Mouse (Mus musculus) limb, embryonic 14.5 days (tissue): Measurements from ENCODE around the gene Adh7. TPM values are rescaled to one million over a fixed set of nuclear protein-coding genes. Genes with fewer than 3 reads are reported as not detected.
A peak's percentile ranks its signal among the peaks of the same experiment; 100 is the strongest.

Experiments
- ATAC-seq: fragments of 200-750 bp; cut with Nextera tagmentation; 2 replicates; pipeline ENCODE4 v1.8.0; 2017; ENCODE audit warnings: low read depth, moderate number of reproducible peaks, moderate TSS enrichment; ENCODE audit not compliant: low FRiP score
- DNase-seq: peaks from one replicate; pipeline ENCODE4 v3.0.0-alpha.2; 2015; ENCODE audit warnings: low spot score
- H3K27ac ChIP-seq: fragments of 300-500 bp; sonication (generic); replicated peaks from 2 replicates; pipeline ENCODE4 v1.5.1; 2014; ENCODE audit warnings: low read depth, mild to moderate bottlenecking, low read length, moderate library complexity, mixed read lengths
- H3K27me3 ChIP-seq: fragments of 300-500 bp; sonication (generic); 2 replicates; pipeline ENCODE4 v1.6.1; 2014; ENCODE audit warnings: low read length, mixed read lengths; ENCODE audit not compliant: control insufficient read depth, insufficient read depth
- H3K36me3 ChIP-seq: fragments of 300-500 bp; sonication (generic); 2 replicates; pipeline ENCODE4 v1.6.1; 2014; ENCODE audit warnings: mild to moderate bottlenecking, low read length, moderate library complexity, mixed read lengths; ENCODE audit not compliant: control insufficient read depth, insufficient read depth
- H3K4me1 ChIP-seq: fragments of 300-500 bp; sonication (generic); 2 replicates; pipeline ENCODE4 v1.6.1; 2014; ENCODE audit warnings: antibody characterized with exemption, low read length, mixed read lengths; ENCODE audit not compliant: control insufficient read depth, insufficient read depth
- H3K4me2 ChIP-seq: fragments of 300-500 bp; sonication (generic); replicated peaks from 2 replicates; pipeline ENCODE4 v1.6.1; 2014; ENCODE audit warnings: low read depth, mild to moderate bottlenecking, low read length, moderate library complexity; ENCODE audit not compliant: severe bottlenecking
- H3K4me3 ChIP-seq: fragments of 300-500 bp; sonication (generic); replicated peaks from 2 replicates; pipeline ENCODE4 v1.5.1; 2014; ENCODE audit warnings: low read length
- H3K9ac ChIP-seq: fragments of 300-500 bp; sonication (generic); 2 replicates; pipeline ENCODE4 v1.6.1; 2014; ENCODE audit warnings: mild to moderate bottlenecking, low read depth, low read length, moderate library complexity; ENCODE audit not compliant: severe bottlenecking
- H3K9me3 ChIP-seq: fragments of 300-500 bp; sonication (generic); 2 replicates; pipeline ENCODE4 v1.6.1; 2016; ENCODE audit warnings: low read length; ENCODE audit not compliant: control insufficient read depth
- POLR2A ChIP-seq: fragments of 200-500 bp; IDR thresholded peaks from 2 replicates; pipeline ENCODE4 v1.8.0; 2012; ENCODE audit warnings: inconsistent platforms, mild to moderate bottlenecking, moderate library complexity, borderline replicate concordance; ENCODE audit not compliant: insufficient read depth, insufficient read length; ENCODE audit errors: extremely low read depth
- WGBS: fragments of 180-500 bp; shearing (Covaris S2); extraction: QIAGEN DNeasy Blood & Tissue Kit; methylation state at CpG from one replicate; pipeline ENCODE4 v1.1.7; 2014; 5-methylcytosine and 5-hydroxymethylcytosine counted together
- polyA plus RNA-seq, 2 experiments: library from polyadenylated mRNA; depleted of rRNA in 1 of 2; stranded (reverse) in 1 of 2; unstranded in 1 of 2; fragments of >200 nt; fragmentation: Nextera tagmentation in 1 of 2; extraction: Ambion mirVana in 1 of 2; gene quantifications; 2 replicates each; pipeline versions ENCODE4 v1.2.1 to v1.2.3; 2012 to 2014

The Adh7 gene
- polyA plus RNA-seq, 2 experiments = 0.77 to 1.9 TPM

DNA sequence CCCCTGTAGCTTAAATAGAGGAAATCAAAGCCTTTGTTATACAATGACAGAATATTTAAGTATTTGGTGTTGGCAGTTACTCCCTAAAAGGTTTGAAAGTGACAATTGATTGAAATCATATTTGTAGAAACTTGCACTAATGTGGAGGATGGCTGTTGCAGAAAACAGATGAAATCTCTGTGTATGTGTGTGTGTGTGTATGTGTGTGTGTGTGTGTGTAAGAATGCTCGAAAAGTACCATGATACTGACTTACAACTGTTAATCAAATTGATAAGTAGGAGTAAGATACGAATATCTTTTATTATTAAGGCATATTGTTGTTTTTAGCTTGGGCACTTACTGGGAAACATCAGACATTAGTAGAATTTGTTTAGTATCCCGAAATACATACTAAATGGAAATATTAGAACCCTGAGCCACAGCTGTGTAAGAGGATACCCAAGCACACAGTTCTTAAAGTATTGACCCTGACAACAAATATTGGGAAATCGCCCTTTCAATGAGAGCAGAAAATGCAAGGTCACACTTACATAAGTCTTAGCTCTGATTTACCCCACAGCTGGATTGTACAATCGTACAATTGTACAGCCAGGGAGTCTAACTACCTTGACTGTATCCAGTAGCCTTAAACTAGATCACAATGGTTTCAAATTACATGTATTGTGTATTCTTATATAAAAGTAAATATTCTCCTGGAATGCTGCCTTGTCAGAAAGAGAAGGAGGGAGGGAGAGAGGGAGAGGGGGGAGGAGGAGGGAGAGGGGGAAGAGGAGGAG lies 45.8 kb downstream of the Adh7 start:
- no peaks in the 10 kb centered on the region for H3K36me3 ChIP-seq
- H3K27ac ChIP-seq = no peak overlapping the region
- no peak overlapping the region for H3K9ac ChIP-seq
- DNase-seq = no peak
- H3K4me3 ChIP-seq = no peak overlapping the region
- H3K27me3 ChIP-seq = no peaks in the 10 kb centered on the region
- H3K4me2 ChIP-seq = no peak overlapping the region
- no peaks in the 10 kb centered on the region for H3K4me1 ChIP-seq
- no peaks in the 10 kb centered on the region for H3K9me3 ChIP-seq
- WGBS = 74% methylated on average over 5 of the region's 5 CpGs
- ATAC-seq = no peak
- TF ChIP-seq POLR2A = no peak

DNA sequence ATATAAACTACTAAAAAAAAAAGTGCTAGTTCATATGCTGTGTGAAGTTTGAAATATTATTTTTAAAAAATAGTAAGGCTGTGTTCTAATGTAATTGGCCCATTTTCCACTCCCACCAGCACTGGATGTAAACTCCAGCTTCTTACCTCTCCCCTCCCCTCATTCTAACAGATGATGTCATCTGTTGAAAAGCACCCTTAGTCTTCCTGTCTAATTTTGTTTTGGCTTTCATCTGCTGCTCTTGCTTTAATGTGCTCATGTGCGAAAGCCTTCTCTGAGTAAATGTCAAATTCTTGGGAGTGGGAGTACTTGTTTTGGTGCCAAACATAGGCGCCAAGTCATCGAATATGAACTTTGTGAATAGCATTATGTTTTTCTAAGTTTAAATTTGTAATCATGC lies 47.1 kb downstream of the Adh7 start:
- no peaks in the 10 kb centered on the region for H3K27me3 ChIP-seq
- H3K27ac ChIP-seq = no peak overlapping the region
- WGBS = 69% methylated on average over 3 of the region's 3 CpGs
- no peak overlapping the region for H3K9ac ChIP-seq
- H3K9me3 ChIP-seq = no peaks in the 10 kb centered on the region
- H3K36me3 ChIP-seq = no peaks in the 10 kb centered on the region
- no peak overlapping the region for H3K4me2 ChIP-seq
- TF ChIP-seq POLR2A = no peak
- H3K4me1 ChIP-seq = no peaks in the 10 kb centered on the region
- DNase-seq (no peak), ATAC-seq (no peak)
- no peak overlapping the region for H3K4me3 ChIP-seq

DNA sequence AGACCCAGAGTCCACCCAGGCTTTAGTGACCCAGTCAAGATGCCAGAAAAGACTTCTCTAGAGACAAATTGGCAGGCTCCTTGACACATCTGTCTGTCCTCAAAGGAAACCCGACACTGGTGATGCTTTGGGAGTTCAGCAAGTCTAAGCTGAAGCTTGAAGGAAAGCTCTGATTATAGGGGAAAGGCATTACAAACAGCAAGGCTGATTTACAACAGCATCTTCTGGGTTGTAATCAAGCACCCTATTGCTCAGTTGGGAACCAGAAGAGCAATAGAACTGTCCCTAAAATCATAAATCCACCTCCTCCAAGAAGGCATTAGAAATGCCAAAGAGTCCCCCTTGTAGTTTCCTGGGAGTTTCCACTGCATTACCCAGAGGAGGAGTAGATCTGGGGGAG lies 52.9 kb downstream of the Adh7 start:
- DNase-seq (no peak), ATAC-seq (no peak)
- H3K4me3 ChIP-seq = no peak overlapping the region
- H3K27me3 ChIP-seq = no peaks in the 10 kb centered on the region
- no peak overlapping the region for H3K4me2 ChIP-seq
- 0% methylated on average over 1 of the region's 1 CpGs for WGBS
- no peaks in the 10 kb centered on the region for H3K36me3 ChIP-seq
- H3K9ac ChIP-seq = no peak overlapping the region
- no peaks in the 10 kb centered on the region for H3K9me3 ChIP-seq
- H3K4me1 ChIP-seq = peaks cover 5% of the 10 kb centered on the region
- no peak overlapping the region for H3K27ac ChIP-seq
- TF ChIP-seq POLR2A = no peak

DNA sequence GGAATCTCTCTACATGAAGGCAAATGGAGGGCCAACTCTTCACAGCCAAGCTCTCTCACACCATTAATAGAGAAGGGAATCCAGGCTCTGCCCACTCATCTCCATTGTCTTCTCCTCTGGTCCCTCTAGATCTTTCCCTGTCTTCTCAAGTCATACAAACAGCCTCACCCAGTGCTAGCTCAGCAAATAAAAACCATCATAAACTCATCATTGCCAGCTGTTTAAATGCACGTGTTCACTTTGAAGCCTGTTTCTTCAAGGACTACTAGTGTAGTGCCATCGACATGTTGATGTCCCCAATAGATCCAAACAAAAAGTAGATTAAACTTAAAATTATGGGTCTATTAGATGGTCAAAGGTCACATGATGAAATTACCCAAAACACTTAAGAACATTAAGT lies 53.7 kb downstream of the Adh7 start:
- DNase-seq (no peak), ATAC-seq (no peak)
- Histone ChIP-seq H3K9me3 (no peaks in the 10 kb centered on the region), H3K27me3 (no peaks in the 10 kb centered on the region), H3K36me3 (no peaks in the 10 kb centered on the region), H3K9ac (no peak overlapping the region), H3K4me2 (no peak overlapping the region), H3K4me1 (peaks cover 5% of the 10 kb centered on the region), H3K27ac (no peak overlapping the region), H3K4me3 (no peak overlapping the region)
- no peak for TF ChIP-seq POLR2A
- WGBS = 39% methylated on average over 2 of the region's 2 CpGs

DNA sequence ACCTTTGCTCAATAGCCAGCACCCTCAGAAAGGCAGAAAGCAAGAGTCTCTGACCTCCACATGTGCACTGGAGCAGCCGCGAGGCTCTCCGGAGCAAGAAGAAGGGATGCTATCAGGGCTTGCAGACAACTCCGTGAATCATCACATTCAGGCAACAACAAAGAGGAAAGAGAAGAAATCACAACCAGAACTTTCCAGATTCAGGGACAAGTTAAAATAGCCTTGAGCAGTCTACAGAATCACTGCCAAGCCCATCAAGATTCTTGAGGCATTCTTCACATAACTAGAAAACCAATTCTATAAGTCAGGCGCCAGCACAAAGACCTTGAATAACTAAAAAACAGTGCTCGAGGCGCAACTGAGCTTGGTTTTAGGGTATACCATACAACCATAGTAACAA lies 55.5 kb downstream of the Adh7 start:
- Histone ChIP-seq H3K4me1 (peaks cover 10% of the 10 kb centered on the region), H3K9ac (no peak overlapping the region), H3K36me3 (no peaks in the 10 kb centered on the region), H3K9me3 (no peaks in the 10 kb centered on the region), H3K27me3 (no peaks in the 10 kb centered on the region), H3K27ac (no peak overlapping the region), H3K4me3 (no peak overlapping the region), H3K4me2 (no peak overlapping the region)
- WGBS = 76% methylated on average over 7 of the region's 7 CpGs
- no peak for TF ChIP-seq POLR2A
- no peak for ATAC-seq
- DNase-seq = peak; percentile 39
